Mouse (Mus musculus) limb, embryonic 10.5 days (tissue): Measurements from ENCODE around the gene 2010003K11Rik. TPM values are rescaled to one million over a fixed set of nuclear protein-coding genes. Genes with fewer than 3 reads are reported as not detected.

Experiments used
- DNase-seq: peaks from one replicate; pipeline ENCODE4 v3.0.0-alpha.2; 2017; ENCODE audit warnings: low spot score
- H3K27ac ChIP-seq: fragments of 300-500 bp; sonication (generic); 2 replicates; pipeline ENCODE4 v1.5.1; 2016; ENCODE audit warnings: mild to moderate bottlenecking
- H3K27me3 ChIP-seq: fragments of 300-500 bp; sonication (generic); 2 replicates; pipeline ENCODE4 v1.6.1; 2016; ENCODE audit warnings: low read depth, mild to moderate bottlenecking; ENCODE audit not compliant: poor library complexity, severe bottlenecking
- H3K36me3 ChIP-seq: fragments of 300-500 bp; sonication (generic); 2 replicates; pipeline ENCODE4 v1.6.1; 2016; ENCODE audit warnings: mild to moderate bottlenecking, moderate library complexity
- H3K4me1 ChIP-seq: fragments of 300-500 bp; sonication (generic); 2 replicates; pipeline ENCODE4 v1.6.1; 2016
- H3K4me3 ChIP-seq: fragments of 300-500 bp; sonication (generic); 2 replicates; pipeline ENCODE4 v1.5.1; 2016; ENCODE audit warnings: mild to moderate bottlenecking, moderate library complexity
- H3K9me3 ChIP-seq: fragments of 300-500 bp; sonication (generic); replicated peaks from 2 replicates; pipeline ENCODE4 v1.6.1; 2016; ENCODE audit warnings: mild to moderate bottlenecking
- WGBS: fragments of 180-500 bp; shearing (Covaris S2); methylation state at CpG from one replicate; pipeline ENCODE4 v1.1.7; 2016; 5-methylcytosine and 5-hydroxymethylcytosine counted together
- polyA plus RNA-seq: library from polyadenylated mRNA; unstranded; fragments of >200 nt; fragmentation: Nextera tagmentation; extraction: Ambion mirVana; gene quantifications from 2 replicates; pipeline ENCODE4 v1.2.1, GENCODE M21; 2016

Gene 2010003K11Rik
- not detected in 2 replicates for polyA plus RNA-seq

GRCm38 (mm10) chr19:4498062-4498933, at the start of gene 2010003K11Rik:
2010003K11Rik (minus strand) TSS chr19:4498583.
- Histone ChIP-seq H3K4me1 (peaks cover 18% of the 10 kb centered on the region), H3K36me3 (no peaks in the 10 kb centered on the region), H3K27me3 (no peaks in the 10 kb centered on the region), H3K4me3 (no peak within 1 kb of the TSS), H3K9me3 (no peaks in the 10 kb centered on the region), H3K27ac (0 out of 2 replicates have a peak within 1 kb of the TSS, but pooled peaks have one; percentile 19)
- no peak for DNase-seq
- WGBS = 66% methylated on average over 16 of the region's 16 CpGs

GRCm38 (mm10) chr19:4547801-4548200, 49.4 kb upstream of the 2010003K11Rik start:
- H3K27ac ChIP-seq = no peak overlapping the region
- H3K27me3 ChIP-seq = no peaks in the 10 kb centered on the region
- no peaks in the 10 kb centered on the region for H3K4me1 ChIP-seq
- no peaks in the 10 kb centered on the region for H3K36me3 ChIP-seq
- no peak for DNase-seq
- no peaks in the 10 kb centered on the region for H3K9me3 ChIP-seq
- no peak overlapping the region for H3K4me3 ChIP-seq
- 85% methylated on average over 6 of the region's 6 CpGs for WGBS

GRCm38 (mm10) chr19:4545841-4546240, 47.5 kb upstream of the 2010003K11Rik start:
- WGBS = 93% methylated on average over 6 of the region's 6 CpGs
- Histone ChIP-seq H3K36me3 (no peaks in the 10 kb centered on the region), H3K4me1 (no peaks in the 10 kb centered on the region), H3K27ac (no peak overlapping the region), H3K4me3 (no peak overlapping the region), H3K27me3 (no peaks in the 10 kb centered on the region), H3K9me3 (no peaks in the 10 kb centered on the region)
- DNase-seq = no peak

- WGBS = 87% methylated on average over 4 of the region's 4 CpGs
- H3K36me3 ChIP-seq = no peaks in the 10 kb centered on the region
- no peaks in the 10 kb centered on the region for H3K27me3 ChIP-seq
- no peaks in the 10 kb centered on the region for H3K4me1 ChIP-seq
- no peak overlapping the region for H3K4me3 ChIP-seq
- H3K27ac ChIP-seq = no peak overlapping the region
- no peak for DNase-seq
- no peaks in the 10 kb centered on the region for H3K9me3 ChIP-seq
These were observed 46.7 kb upstream of the 2010003K11Rik start for GRCm38 (mm10) chr19:4545091-4545490.

- H3K9me3 ChIP-seq = no peaks in the 10 kb centered on the region
- no peak overlapping the region for H3K27ac ChIP-seq
- no peaks in the 10 kb centered on the region for H3K4me1 ChIP-seq
- no peaks in the 10 kb centered on the region for H3K27me3 ChIP-seq
- no peak for DNase-seq
- H3K36me3 ChIP-seq = no peaks in the 10 kb centered on the region
- H3K4me3 ChIP-seq = no peak overlapping the region
These were observed 43.7 kb upstream of the 2010003K11Rik start for GRCm38 (mm10) chr19:4542081-4542480.

GRCm38 (mm10) chr19:4540992-4541391, 42.6 kb upstream of the 2010003K11Rik start:
- H3K4me1 ChIP-seq = no peaks in the 10 kb centered on the region
- WGBS = 89% methylated on average over 3 of the region's 3 CpGs
- H3K27me3 ChIP-seq = no peaks in the 10 kb centered on the region

GRCm38 (mm10) chr19:4540263-4540662, 41.9 kb upstream of the 2010003K11Rik start:
- H3K27me3 ChIP-seq = no peaks in the 10 kb centered on the region

More at GRCm38 (mm10) chr19:4540992-4541391, 42.6 kb upstream of the 2010003K11Rik start:
- Histone ChIP-seq H3K27ac (no peak overlapping the region), H3K9me3 (no peaks in the 10 kb centered on the region), H3K36me3 (no peaks in the 10 kb centered on the region), H3K4me3 (no peak overlapping the region)
- DNase-seq = no peak

GRCm38 (mm10) chr19:4536606-4537005, 38.2 kb upstream of the 2010003K11Rik start:
- Histone ChIP-seq H3K9me3 (no peaks in the 10 kb centered on the region), H3K4me3 (no peak overlapping the region), H3K36me3 (no peaks in the 10 kb centered on the region), H3K27ac (no peak overlapping the region), H3K4me1 (no peaks in the 10 kb centered on the region), H3K27me3 (no peaks in the 10 kb centered on the region)
- no peak for DNase-seq
- WGBS = 69% methylated on average over 3 of the region's 3 CpGs

More at GRCm38 (mm10) chr19:4540263-4540662, 41.9 kb upstream of the 2010003K11Rik start:
- DNase-seq = no peak
- no peaks in the 10 kb centered on the region for H3K9me3 ChIP-seq
- no peak overlapping the region for H3K27ac ChIP-seq
- 86% methylated on average over 6 of the region's 6 CpGs for WGBS
- H3K36me3 ChIP-seq = no peaks in the 10 kb centered on the region
- no peak overlapping the region for H3K4me3 ChIP-seq
- H3K4me1 ChIP-seq = no peaks in the 10 kb centered on the region

GRCm38 (mm10) chr19:4535922-4536321, 37.5 kb upstream of the 2010003K11Rik start:
- no peak overlapping the region for H3K27ac ChIP-seq
- no peak overlapping the region for H3K4me3 ChIP-seq
- H3K4me1 ChIP-seq = no peaks in the 10 kb centered on the region
- H3K9me3 ChIP-seq = no peaks in the 10 kb centered on the region
- no peaks in the 10 kb centered on the region for H3K27me3 ChIP-seq
- no peak for DNase-seq
- H3K36me3 ChIP-seq = no peaks in the 10 kb centered on the region

- no peak for DNase-seq
- Histone ChIP-seq H3K4me3 (no peak overlapping the region), H3K4me1 (no peaks in the 10 kb centered on the region), H3K27me3 (no peaks in the 10 kb centered on the region), H3K27ac (no peak overlapping the region), H3K9me3 (no peaks in the 10 kb centered on the region), H3K36me3 (no peaks in the 10 kb centered on the region)
- 83% methylated on average over 2 of the region's 2 CpGs for WGBS
These were observed 36.3 kb upstream of the 2010003K11Rik start for GRCm38 (mm10) chr19:4534646-4535045.

- 88% methylated on average over 3 of the region's 3 CpGs for WGBS
- no peak for DNase-seq
- no peaks in the 10 kb centered on the region; the same call in 1 of the 2 replicates for H3K4me1 ChIP-seq
- no peaks in the 10 kb centered on the region for H3K9me3 ChIP-seq
- no peaks in the 10 kb centered on the region for H3K36me3 ChIP-seq
- no peaks in the 10 kb centered on the region for H3K27me3 ChIP-seq
- no peak overlapping the region for H3K27ac ChIP-seq
- no peak overlapping the region for H3K4me3 ChIP-seq
These were observed 23.2 kb upstream of the 2010003K11Rik start for GRCm38 (mm10) chr19:4521426-4522050.

- H3K4me1 ChIP-seq = peaks cover 10% of the 10 kb centered on the region; the same call in 1 of the 2 replicates
- H3K27me3 ChIP-seq = no peaks in the 10 kb centered on the region
- H3K27ac ChIP-seq = no peak overlapping the region
- no peaks in the 10 kb centered on the region for H3K36me3 ChIP-seq
- no peak for DNase-seq
- no peak overlapping the region for H3K4me3 ChIP-seq
- H3K9me3 ChIP-seq = no peaks in the 10 kb centered on the region
- WGBS = 79% methylated on average over 1 of the region's 1 CpGs
These were observed 19.1 kb upstream of the 2010003K11Rik start for GRCm38 (mm10) chr19:4517483-4517882.

GRCm38 (mm10) chr19:4516288-4516687, 17.9 kb upstream of the 2010003K11Rik start:
- H3K4me1 ChIP-seq = peaks cover 10% of the 10 kb centered on the region; the same call in 1 of the 2 replicates
- H3K36me3 ChIP-seq = no peaks in the 10 kb centered on the region
- no peak for DNase-seq
- peaks cover 7% of the 10 kb centered on the region for H3K27me3 ChIP-seq
- no peaks in the 10 kb centered on the region for H3K9me3 ChIP-seq
- H3K27ac ChIP-seq = no peak overlapping the region
- WGBS = 73% methylated on average over 2 of the region's 2 CpGs
- no peak overlapping the region for H3K4me3 ChIP-seq
